Mouse (Mus musculus): Measurements from ENCODE around the gene Pdss2. TPM values are rescaled to one million over a fixed set of nuclear protein-coding genes. Genes with fewer than 3 reads are reported as not detected.

Gene Pdss2
- polyA plus RNA-seq, 2 experiments, result 4.4 to 4.7 TPM

DNA sequence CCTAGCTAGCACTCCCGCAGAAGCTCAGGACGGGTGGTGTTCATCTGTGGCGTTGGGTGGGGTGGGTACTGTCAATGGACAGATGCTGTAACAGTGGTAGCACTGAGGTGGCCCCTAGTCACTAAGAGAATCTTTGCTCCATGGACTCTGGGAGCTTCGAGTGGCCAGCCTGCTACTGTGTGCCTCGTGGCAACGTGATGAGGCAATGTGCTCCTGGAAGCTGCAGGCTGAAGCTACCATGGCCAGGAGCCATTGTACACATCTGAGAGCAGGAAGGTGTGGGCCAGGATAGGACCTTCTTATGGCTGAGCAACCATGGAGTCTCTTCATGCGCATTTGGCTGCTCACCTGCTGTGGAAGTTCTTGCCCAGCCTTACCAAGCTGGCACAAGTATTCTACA, 287.9 kb downstream of the Pdss2 start:
- 76% methylated on average over 7 of the region's 7 CpGs for WGBS (ENCODE audit: insufficient replicate concordance)
- no peaks in the 10 kb centered on the region; the same call in none of the 2 replicates for H3K36me3 ChIP-seq (replicated peaks; ENCODE audit: control insufficient read depth, insufficient read depth, low read depth)
- no peaks in the 10 kb centered on the region for H3K27me3 ChIP-seq (ENCODE audit: control insufficient read depth, insufficient read depth, low read length)
- H3K4me2 ChIP-seq (ENCODE audit: low read depth), result no peak overlapping the region
- no peak overlapping the region for H3K4me3 ChIP-seq (ENCODE audit: insufficient read depth in 1 of 2, low read depth in 2 of 2, low read length in 2 of 2)
- no peak for ATAC-seq (ENCODE audit: insufficient read depth)
- no peak overlapping the region for H3K9ac ChIP-seq (replicated peaks)
- no peaks in the 10 kb centered on the region; a peak in 1 of 4 replicates for H3K4me1 ChIP-seq (replicated peaks; ENCODE audit: control insufficient read depth in 2 of 2, insufficient read depth in 2 of 2, low read length in 1 of 2)
- no peak overlapping the region for H3K27ac ChIP-seq
- TF ChIP-seq EP300 (IDR thresholded peaks at IDR 0.05; ENCODE audit: low read depth) (no peak), CTCF (IDR thresholded peaks at IDR 0.05; ENCODE audit: low read depth) (no peak)
- H3K9me3 ChIP-seq (ENCODE audit: control insufficient read depth, low read length), result no peaks in the 10 kb centered on the region
- no peak for DNase-seq (ENCODE audit: low read depth in 3 of 3, low spot score in 3 of 3)

DNA sequence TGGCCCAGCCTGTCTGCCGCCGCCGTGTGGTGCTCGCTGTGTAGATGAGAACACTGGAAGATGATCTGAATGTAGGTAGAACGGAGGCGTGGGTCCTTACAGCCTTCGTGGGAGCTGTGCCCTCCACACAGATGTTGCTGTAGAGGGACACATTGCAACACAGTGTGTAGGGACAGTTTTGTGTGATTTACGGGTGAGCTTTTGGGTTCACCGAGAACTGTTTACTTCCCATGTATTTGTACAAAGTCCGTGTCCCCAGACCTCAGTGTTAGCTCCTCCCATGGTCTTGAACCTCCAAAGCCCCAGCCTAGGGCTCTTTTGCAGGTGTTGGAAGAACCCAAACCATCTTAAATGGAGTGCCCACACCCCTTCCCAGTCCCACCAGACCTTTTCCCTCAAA, 291.7 kb downstream of the Pdss2 start:
- WGBS (ENCODE audit: insufficient replicate concordance), result 82% methylated on average over 10 of the region's 10 CpGs
- Histone ChIP-seq H3K36me3 (replicated peaks; ENCODE audit: control insufficient read depth, insufficient read depth, low read depth) (no peaks in the 10 kb centered on the region; the same call in none of the 2 replicates), H3K27me3 (ENCODE audit: control insufficient read depth, insufficient read depth, low read length) (no peaks in the 10 kb centered on the region), H3K27ac (no peak overlapping the region), H3K9ac (replicated peaks) (no peak overlapping the region), H3K4me1 (replicated peaks; ENCODE audit: control insufficient read depth in 2 of 2, insufficient read depth in 2 of 2, low read length in 1 of 2) (peaks cover 0 to under 1% of the 10 kb centered on the region in 2 experiments; a peak in 1 of 4 replicates), H3K4me3 (ENCODE audit: insufficient read depth in 1 of 2, low read depth in 2 of 2, low read length in 2 of 2) (no peak overlapping the region), H3K9me3 (ENCODE audit: control insufficient read depth, low read length) (no peaks in the 10 kb centered on the region), H3K4me2 (ENCODE audit: low read depth) (no peak overlapping the region)
- DNase-seq (ENCODE audit: low read depth in 3 of 3, low spot score in 3 of 3) (no peak), ATAC-seq (ENCODE audit: insufficient read depth) (no peak)
- no peak for TF ChIP-seq CTCF (IDR thresholded peaks at IDR 0.05; ENCODE audit: low read depth)
- no peak for TF ChIP-seq EP300 (IDR thresholded peaks at IDR 0.05; ENCODE audit: low read depth)

Other genes starting within 250 kb of the Pdss2 start
- gene Sobp, start 47.0 kb upstream of the Pdss2 start, polyA plus RNA-seq (2012; rRNA removed), result 0.01 TPM in 2 replicates
- not detected in 2 replicates for gene Sobp, start 47.0 kb upstream of the Pdss2 start, polyA plus RNA-seq (2014; fragmentation: Nextera tagmentation; extraction: Ambion mirVana)
- not detected in 2 replicates for gene 9030612E09Rik, start 46.8 kb upstream of the Pdss2 start, polyA plus RNA-seq (2012; rRNA removed)
- not detected in 2 replicates for gene 9030612E09Rik, start 46.8 kb upstream of the Pdss2 start, polyA plus RNA-seq (2014; fragmentation: Nextera tagmentation; extraction: Ambion mirVana)

Measured in liver, embryonic 14.5 days (tissue).